Mouse (Mus musculus) cerebellum, postnatal 36 days (tissue): Measurements from ENCODE around the gene I830077J02Rik.
"Not testable (repeated sequence)": the region's sequence is repeated elsewhere in the genome, so short reads cannot be mapped to it uniquely, and the experiment has no call there.

Experiments used
- DNase-seq, 2 experiments: peaks; one replicate each; pipeline ENCODE4 v3.0.0; 2021 to 2022; ENCODE audit warnings: mixed read lengths in 2 of 2

Gene I830077J02Rik

GRCm38 (mm10) chr3:105917656-105918354 is 14.7 kb downstream of the I830077J02Rik start:
- DNase-seq = no peak

GRCm38 (mm10) chr3:105916455-105916854 is 16.0 kb downstream of the I830077J02Rik start:
- not testable (repeated sequence) for DNase-seq

- DNase-seq = no peak
Measured at GRCm38 (mm10) chr3:105915281-105915680, 17.2 kb downstream of the I830077J02Rik start.

- DNase-seq = no peak
Measured at GRCm38 (mm10) chr3:105913839-105914681, 18.4 kb downstream of the I830077J02Rik start.

- DNase-seq = no peak
Measured at GRCm38 (mm10) chr3:105912097-105912880, 20.2 kb downstream of the I830077J02Rik start.

GRCm38 (mm10) chr3:105910519-105911190 is 21.8 kb downstream of the I830077J02Rik start:
- DNase-seq = no peak

GRCm38 (mm10) chr3:105908976-105909375 is 23.5 kb downstream of the I830077J02Rik start:
- DNase-seq = no peak

- no peak for DNase-seq
Measured at GRCm38 (mm10) chr3:105907956-105908655, 24.4 kb downstream of the I830077J02Rik start.

- no peak for DNase-seq
Measured at GRCm38 (mm10) chr3:105904721-105905120, 27.7 kb downstream of the I830077J02Rik start.

GRCm38 (mm10) chr3:105904213-105904612 is 28.3 kb downstream of the I830077J02Rik start:
- no peak for DNase-seq

- no peak for DNase-seq
Measured at GRCm38 (mm10) chr3:105901468-105901867, 31.0 kb downstream of the I830077J02Rik start.

- DNase-seq = no peak
Measured at GRCm38 (mm10) chr3:105900716-105901115, 31.7 kb downstream of the I830077J02Rik start.

GRCm38 (mm10) chr3:105900266-105900665 is 32.2 kb downstream of the I830077J02Rik start:
- DNase-seq = no peak

GRCm38 (mm10) chr3:105899394-105900147 is 32.9 kb downstream of the I830077J02Rik start:
- peak; percentile 80 to 82 for DNase-seq

GRCm38 (mm10) chr3:105898861-105899260 is 33.6 kb downstream of the I830077J02Rik start:
- DNase-seq = no peak

GRCm38 (mm10) chr3:105898325-105898724 is 34.1 kb downstream of the I830077J02Rik start:
- no peak for DNase-seq

GRCm38 (mm10) chr3:105896811-105897210 is 35.7 kb downstream of the I830077J02Rik start:
- no peak for DNase-seq

GRCm38 (mm10) chr3:105894601-105895592 is 37.6 kb downstream of the I830077J02Rik start:
- peak; percentile 27 to 37 for DNase-seq

- no peak for DNase-seq
Measured at GRCm38 (mm10) chr3:105893941-105894391, 38.5 kb downstream of the I830077J02Rik start.
